8 mouse cellular contexts compared by ENCODE assay signal in the genomic region with DNA sequence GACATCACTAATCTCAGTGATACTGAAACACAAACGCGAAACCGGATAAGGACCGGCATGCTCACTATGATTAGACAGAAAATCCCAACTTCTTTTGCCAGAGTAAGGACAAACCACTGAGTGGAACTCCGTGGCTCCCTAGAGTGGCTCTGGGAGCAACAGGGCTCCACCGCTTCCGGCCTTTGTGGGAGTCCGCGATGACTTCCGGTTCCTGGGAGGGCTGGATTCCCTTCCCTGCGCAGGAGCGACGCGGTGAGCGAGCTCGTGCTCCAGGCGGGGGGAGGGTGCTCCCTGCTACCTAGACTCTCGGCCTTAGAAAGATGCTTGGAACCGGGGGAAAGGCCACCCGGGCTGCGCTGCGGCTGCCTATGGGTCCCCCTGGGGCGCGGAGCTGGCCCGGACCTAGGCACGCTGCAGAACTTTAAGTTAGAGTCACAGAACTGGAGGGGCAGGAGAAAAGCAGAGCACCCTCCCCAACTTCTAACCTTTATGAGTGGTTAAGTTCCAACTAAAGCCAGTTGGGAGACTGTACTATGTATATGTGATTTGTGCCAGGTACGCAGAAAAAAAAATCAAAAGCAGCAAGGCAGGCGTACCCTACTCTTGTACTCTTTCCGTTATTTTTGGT. TPM values are rescaled to one million over a fixed set of nuclear protein-coding genes. Genes with fewer than 3 reads are reported as not detected.
DNase-seq lines count a peak whose midpoint lies in the region; ATAC-seq and TF ChIP-seq lines count a peak whose summit lies in the region.

TSS of gene Zscan12 (plus strand) at position 200 of the 628 bp plus-strand sequence.

- peaks cover 28% of the 10 kb centered on the region for H3K36me3 ChIP-seq in forebrain, embryonic 10.5 days (replicated peaks)
- H3K36me3 ChIP-seq in heart, embryonic 15.5 days: no peaks in the 10 kb centered on the region; the same call in 1 of the 2 replicates
- H3K36me3 ChIP-seq in liver, embryonic 14.5 days (replicated peaks; ENCODE audit: control insufficient read depth, insufficient read depth, low read depth): peaks cover 3% of the 10 kb centered on the region; the same call in 1 of the 2 replicates
- peaks cover 2% of the 10 kb centered on the region; the same call in 1 of the 2 replicates for H3K36me3 ChIP-seq in neural tube, embryonic 11.5 days (ENCODE audit: control insufficient read depth, insufficient read depth, low read length)
- H3K36me3 ChIP-seq in stomach, postnatal 0 days (ENCODE audit: control insufficient read depth, insufficient read depth, low read length): no peaks in the 10 kb centered on the region

- H3K4me1 ChIP-seq in forebrain, embryonic 10.5 days: peaks cover 22% of the 10 kb centered on the region
- H3K4me1 ChIP-seq in heart, embryonic 15.5 days (replicated peaks): peaks cover 16% of the 10 kb centered on the region
- H3K4me1 ChIP-seq in liver, embryonic 14.5 days (replicated peaks; ENCODE audit: control insufficient read depth in 2 of 2, insufficient read depth in 2 of 2, low read length in 1 of 2): peaks cover 3 to 8% of the 10 kb centered on the region in 2 experiments; a peak in 3 of 4 replicates
- H3K4me1 ChIP-seq in neural tube, embryonic 11.5 days (ENCODE audit: control insufficient read depth, insufficient read depth, low read length): no peaks in the 10 kb centered on the region; the same call in 1 of the 2 replicates
- H3K4me1 ChIP-seq in stomach, postnatal 0 days (replicated peaks; ENCODE audit: control insufficient read depth, insufficient read depth): peaks cover 10% of the 10 kb centered on the region; the same call in 1 of the 2 replicates

- ATAC-seq in heart, embryonic 15.5 days (replicated peaks; ENCODE audit: insufficient number of reproducible peaks, insufficient read depth, low FRiP score, low read depth): peak; percentile 97
- ATAC-seq in liver, embryonic 14.5 days (ENCODE audit: insufficient read depth): peak; percentile 99
- peak; percentile 97 for ATAC-seq in neural tube, embryonic 11.5 days (ENCODE audit: insufficient read depth, low FRiP score, low TSS enrichment)
- peak; percentile 99 for ATAC-seq in stomach, postnatal 0 days (ENCODE audit: low FRiP score, low TSS enrichment)

- H3K9me3 ChIP-seq in forebrain, embryonic 10.5 days: no peaks in the 10 kb centered on the region
- no peaks in the 10 kb centered on the region for H3K9me3 ChIP-seq in heart, embryonic 15.5 days (replicated peaks)
- H3K9me3 ChIP-seq in liver, embryonic 14.5 days (ENCODE audit: control insufficient read depth, low read length): no peaks in the 10 kb centered on the region
- H3K9me3 ChIP-seq in neural tube, embryonic 11.5 days (ENCODE audit: control insufficient read depth, low read length): no peaks in the 10 kb centered on the region
- H3K9me3 ChIP-seq in stomach, postnatal 0 days (ENCODE audit: control insufficient read depth, low read length): no peaks in the 10 kb centered on the region

- TF ChIP-seq EP300 in liver, embryonic 14.5 days (IDR thresholded peaks at IDR 0.05; ENCODE audit: low read depth): peak; percentile 25; the same call in 1 of the 2 replicates
- no peak for TF ChIP-seq EP300 in stomach, postnatal 0 days (optimal IDR thresholded peaks at IDR 0.05)

- peak within 1 kb of the TSS; percentile 84 for H3K4me3 ChIP-seq in forebrain, embryonic 10.5 days
- H3K4me3 ChIP-seq in heart, embryonic 15.5 days: peak within 1 kb of the TSS; percentile 74
- H3K4me3 ChIP-seq in liver, embryonic 14.5 days (ENCODE audit: insufficient read depth in 1 of 2, low read depth in 2 of 2, low read length in 2 of 2): peak within 1 kb of the TSS; percentile 84 to 87
- peak within 1 kb of the TSS; percentile 77 for H3K4me3 ChIP-seq in neural tube, embryonic 11.5 days (ENCODE audit: low read depth, low read length)
- peak within 1 kb of the TSS; percentile 75 for H3K4me3 ChIP-seq in stomach, postnatal 0 days (ENCODE audit: low read depth, low read length)

- peak; percentile 47 to 67 for DNase-seq in CD8-positive naive resting alpha-beta T cell, adult 2 months (ENCODE audit: low read depth in 2 of 2, low spot score in 2 of 2)
- DNase-seq in c-Kit-positive CD71-negative TER-119-negative erythroid progenitor cells, embryonic 14.5 days (ENCODE audit: low read depth): peak; percentile 74
- peak; percentile 91 for DNase-seq in forebrain, embryonic 10.5 days (ENCODE audit: extremely low spot score, low spot score)
- DNase-seq in kidney, postnatal 25 days: peak; percentile 93 to 97
- peak; percentile 82 to 92 (median 86) for DNase-seq in liver, embryonic 14.5 days (ENCODE audit: low read depth in 3 of 3, low spot score in 3 of 3)
- DNase-seq in neural tube, embryonic 11.5 days (ENCODE audit: low spot score): peak; percentile 93
- peak; percentile 93 for DNase-seq in stomach, postnatal 0 days (ENCODE audit: low spot score)

- no peaks in the 10 kb centered on the region for H3K27me3 ChIP-seq in forebrain, embryonic 10.5 days (ENCODE audit: poor library complexity, severe bottlenecking)
- no peaks in the 10 kb centered on the region for H3K27me3 ChIP-seq in heart, embryonic 15.5 days
- H3K27me3 ChIP-seq in liver, embryonic 14.5 days (ENCODE audit: control insufficient read depth, insufficient read depth, low read length): no peaks in the 10 kb centered on the region
- H3K27me3 ChIP-seq in neural tube, embryonic 11.5 days (ENCODE audit: control insufficient read depth, insufficient read depth, low read length): no peaks in the 10 kb centered on the region
- no peaks in the 10 kb centered on the region for H3K27me3 ChIP-seq in stomach, postnatal 0 days (ENCODE audit: control insufficient read depth, insufficient read depth, low read length)

- peak within 1 kb of the TSS; percentile 96 for H3K27ac ChIP-seq in forebrain, embryonic 10.5 days
- peak within 1 kb of the TSS; percentile 82 for H3K27ac ChIP-seq in heart, embryonic 15.5 days
- H3K27ac ChIP-seq in liver, embryonic 14.5 days: peak within 1 kb of the TSS; percentile 61
- 0 out of 2 replicates have a peak within 1 kb of the TSS, but pooled peaks have one; percentile 50 for H3K27ac ChIP-seq in neural tube, embryonic 11.5 days (ENCODE audit: low read depth, low read length)
- H3K27ac ChIP-seq in stomach, postnatal 0 days (replicated peaks): peak within 1 kb of the TSS; percentile 83

- H3K9ac ChIP-seq in heart, embryonic 15.5 days: peak within 1 kb of the TSS; percentile 84
- peak within 1 kb of the TSS; percentile 94 for H3K9ac ChIP-seq in liver, embryonic 14.5 days (replicated peaks)
- peak within 1 kb of the TSS; percentile 94 for H3K9ac ChIP-seq in neural tube, embryonic 11.5 days (ENCODE audit: low read length)
- peak within 1 kb of the TSS; percentile 82 for H3K9ac ChIP-seq in stomach, postnatal 0 days (ENCODE audit: low read length)

- WGBS in forebrain, embryonic 10.5 days: 1% methylated on average over 29 of the region's 29 CpGs
- WGBS in heart, embryonic 15.5 days: under 1% methylated on average over 29 of the region's 29 CpGs
- WGBS in liver, embryonic 14.5 days (ENCODE audit: insufficient replicate concordance): under 1% methylated on average over 29 of the region's 29 CpGs
- under 1% methylated on average over 29 of the region's 29 CpGs for WGBS in neural tube, embryonic 11.5 days
- under 1% methylated on average over 29 of the region's 29 CpGs for WGBS in stomach, postnatal 0 days

- H3K4me2 ChIP-seq in heart, embryonic 15.5 days: peak within 1 kb of the TSS; percentile 71
- peak within 1 kb of the TSS; percentile 89 for H3K4me2 ChIP-seq in liver, embryonic 14.5 days (ENCODE audit: low read depth)
- H3K4me2 ChIP-seq in neural tube, embryonic 11.5 days (ENCODE audit: low read depth): peak within 1 kb of the TSS; percentile 62
- peak within 1 kb of the TSS; percentile 68 for H3K4me2 ChIP-seq in stomach, postnatal 0 days (replicated peaks; ENCODE audit: low read depth)

- no peak for TF ChIP-seq CTCF in liver, embryonic 14.5 days (IDR thresholded peaks at IDR 0.05; ENCODE audit: low read depth)
- TF ChIP-seq CTCF in stomach, postnatal 0 days (IDR thresholded peaks at IDR 0.05; ENCODE audit: low read depth): no peak

RNA-seq across cellular contexts. Expression of gene Zscan12, which starts in this region (rescaled TPM):
- polyA plus RNA-seq in forebrain, embryonic 10.5 days (2016; fragmentation: Nextera tagmentation; extraction: Ambion mirVana): 18.9 and 21.8 TPM in 2 replicates
- polyA plus RNA-seq in heart, embryonic 15.5 days (2015; fragmentation: Nextera tagmentation; extraction: Ambion mirVana): 6.5 and 8.7 TPM in 2 replicates
- 1.2 and 2.5 TPM in 2 replicates for polyA plus RNA-seq in liver, embryonic 14.5 days (2012; rRNA removed)
- 2.9 and 4.0 TPM in 2 replicates for polyA plus RNA-seq in liver, embryonic 14.5 days (2014; fragmentation: Nextera tagmentation; extraction: Ambion mirVana)
- 14.8 and 19.6 TPM in 2 replicates for polyA plus RNA-seq in neural tube, embryonic 11.5 days (2014; fragmentation: Nextera tagmentation; extraction: Ambion mirVana)
- 4.3 and 4.6 TPM in 2 replicates for polyA plus RNA-seq in stomach, postnatal 0 days (2015; fragmentation: Nextera tagmentation; extraction: Ambion mirVana)

Comparison
In these comparisons a context has a peak if more than half of its experiments do, and no peak if none do; other contexts are left out.
1. Peak in every context shown above with its lines: DNase-seq, ATAC-seq, H3K4me3 ChIP-seq and H3K27ac ChIP-seq.